Mouse (Mus musculus): ENCODE data around the gene Zfp710. TPM values are rescaled to one million over a fixed set of nuclear protein-coding genes. Genes with fewer than 3 reads are reported as not detected.
A peak's percentile ranks its signal among the peaks of the same experiment; 100 is the strongest.

The Zfp710 gene
- polyA plus RNA-seq, 1 experiment from 2014 or later: 27.9 TPM

GRCm38 (mm10) chr7:80058405-80059063 is 33.9 kb downstream of the Zfp710 start:
- Histone ChIP-seq H3K4me1 (replicated peaks; ENCODE audit: control insufficient read depth, insufficient read depth, low read length) (peaks cover 23% of the 10 kb centered on the region), H3K27me3 (ENCODE audit: control insufficient read depth, insufficient read depth, low read length) (no peaks in the 10 kb centered on the region), H3K9me3 (ENCODE audit: control insufficient read depth, low read length) (no peaks in the 10 kb centered on the region), H3K27ac (ENCODE audit: low read depth, low read length) (peak overlapping the region; percentile 66; the same call in 1 of the 2 replicates), H3K4me2 (ENCODE audit: low read depth, low read length, severe bottlenecking) (no peak overlapping the region), H3K36me3 (ENCODE audit: control insufficient read depth, insufficient read depth, low read length) (no peaks in the 10 kb centered on the region), H3K4me3 (ENCODE audit: low read depth, low read length) (no peak overlapping the region), H3K9ac (ENCODE audit: low read length) (no peak overlapping the region)
- WGBS: 73% methylated on average over 4 of the region's 4 CpGs
- no peak for DNase-seq (ENCODE audit: low spot score)
- ATAC-seq (replicated peaks; ENCODE audit: low FRiP score): no peak

- WGBS: 84% methylated on average over 13 of the region's 13 CpGs
These were observed 34.6 kb downstream of the Zfp710 start for GRCm38 (mm10) chr7:80059064-80059838.

GRCm38 (mm10) chr7:80060012-80060778 is 35.6 kb downstream of the Zfp710 start:
- Histone ChIP-seq H3K4me2 (ENCODE audit: low read depth, low read length, severe bottlenecking) (no peak overlapping the region), H3K27ac (ENCODE audit: low read depth, low read length) (no peak overlapping the region), H3K4me3 (ENCODE audit: low read depth, low read length) (no peak overlapping the region), H3K9me3 (ENCODE audit: control insufficient read depth, low read length) (no peaks in the 10 kb centered on the region), H3K36me3 (ENCODE audit: control insufficient read depth, insufficient read depth, low read length) (no peaks in the 10 kb centered on the region), H3K4me1 (replicated peaks; ENCODE audit: control insufficient read depth, insufficient read depth, low read length) (peaks cover 30% of the 10 kb centered on the region), H3K27me3 (ENCODE audit: control insufficient read depth, insufficient read depth, low read length) (no peaks in the 10 kb centered on the region), H3K9ac (ENCODE audit: low read length) (no peak overlapping the region)
- DNase-seq (ENCODE audit: low spot score): no peak
- ATAC-seq (replicated peaks; ENCODE audit: low FRiP score): no peak
- WGBS: 84% methylated on average over 10 of the region's 10 CpGs

More at GRCm38 (mm10) chr7:80059064-80059838, 34.6 kb downstream of the Zfp710 start:
- H3K36me3 ChIP-seq (ENCODE audit: control insufficient read depth, insufficient read depth, low read length): no peaks in the 10 kb centered on the region
- H3K9me3 ChIP-seq (ENCODE audit: control insufficient read depth, low read length): no peaks in the 10 kb centered on the region
- DNase-seq (ENCODE audit: low spot score) (no peak), ATAC-seq (replicated peaks; ENCODE audit: low FRiP score) (no peak)
- H3K4me2 ChIP-seq (ENCODE audit: low read depth, low read length, severe bottlenecking): no peak overlapping the region
- H3K27ac ChIP-seq (ENCODE audit: low read depth, low read length): no peak overlapping the region
- H3K4me1 ChIP-seq (replicated peaks; ENCODE audit: control insufficient read depth, insufficient read depth, low read length): peaks cover 29% of the 10 kb centered on the region
- H3K4me3 ChIP-seq (ENCODE audit: low read depth, low read length): no peak overlapping the region
- no peak overlapping the region for H3K9ac ChIP-seq (ENCODE audit: low read length)
- H3K27me3 ChIP-seq (ENCODE audit: control insufficient read depth, insufficient read depth, low read length): no peaks in the 10 kb centered on the region

- DNase-seq (ENCODE audit: low spot score) (no peak), ATAC-seq (replicated peaks; ENCODE audit: low FRiP score) (no peak)
- 89% methylated on average over 17 of the region's 17 CpGs for WGBS
- Histone ChIP-seq H3K4me2 (ENCODE audit: low read depth, low read length, severe bottlenecking) (no peak overlapping the region), H3K4me1 (replicated peaks; ENCODE audit: control insufficient read depth, insufficient read depth, low read length) (peaks cover 22% of the 10 kb centered on the region), H3K9me3 (ENCODE audit: control insufficient read depth, low read length) (no peaks in the 10 kb centered on the region), H3K36me3 (ENCODE audit: control insufficient read depth, insufficient read depth, low read length) (no peaks in the 10 kb centered on the region), H3K27ac (ENCODE audit: low read depth, low read length) (no peak overlapping the region), H3K4me3 (ENCODE audit: low read depth, low read length) (no peak overlapping the region), H3K27me3 (ENCODE audit: control insufficient read depth, insufficient read depth, low read length) (no peaks in the 10 kb centered on the region), H3K9ac (ENCODE audit: low read length) (no peak overlapping the region)
These were observed 37.6 kb downstream of the Zfp710 start for GRCm38 (mm10) chr7:80062083-80062826.

DNA sequence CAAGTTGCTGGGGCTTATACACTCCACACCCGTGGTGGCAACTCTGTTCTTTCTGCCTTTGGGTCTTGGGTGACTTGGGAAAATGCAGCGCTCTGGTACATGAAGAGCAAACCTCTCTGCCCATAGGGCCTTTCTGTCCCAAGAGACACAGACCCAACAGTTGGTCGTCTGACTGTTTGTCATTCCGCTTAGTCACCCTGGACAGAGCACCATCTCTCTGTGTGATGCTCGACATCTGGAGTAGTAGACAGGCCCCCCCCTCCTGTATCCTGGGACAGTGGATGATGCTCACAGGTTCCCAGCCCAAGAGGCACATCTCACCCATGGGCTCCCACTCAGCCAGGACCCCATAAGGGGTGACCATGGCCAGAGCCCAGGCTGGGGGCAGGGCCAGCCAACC is 38.6 kb downstream of the Zfp710 start:
- DNase-seq (ENCODE audit: low spot score) (no peak), ATAC-seq (replicated peaks; ENCODE audit: low FRiP score) (peak; percentile 55)
- Histone ChIP-seq H3K27me3 (ENCODE audit: control insufficient read depth, insufficient read depth, low read length) (no peaks in the 10 kb centered on the region), H3K4me1 (replicated peaks; ENCODE audit: control insufficient read depth, insufficient read depth, low read length) (peaks cover 13% of the 10 kb centered on the region), H3K36me3 (ENCODE audit: control insufficient read depth, insufficient read depth, low read length) (no peaks in the 10 kb centered on the region), H3K9ac (ENCODE audit: low read length) (peak overlapping the region; percentile 27), H3K27ac (ENCODE audit: low read depth, low read length) (peak overlapping the region; percentile 64), H3K4me3 (ENCODE audit: low read depth, low read length) (no peak overlapping the region), H3K9me3 (ENCODE audit: control insufficient read depth, low read length) (no peaks in the 10 kb centered on the region), H3K4me2 (ENCODE audit: low read depth, low read length, severe bottlenecking) (peak overlapping the region; percentile 32; the same call in 1 of the 2 replicates)
- WGBS: 67% methylated on average over 5 of the region's 5 CpGs

- Histone ChIP-seq H3K27me3 (ENCODE audit: control insufficient read depth, insufficient read depth, low read length) (no peaks in the 10 kb centered on the region), H3K36me3 (ENCODE audit: control insufficient read depth, insufficient read depth, low read length) (no peaks in the 10 kb centered on the region), H3K27ac (ENCODE audit: low read depth, low read length) (peak overlapping the region; percentile 64), H3K4me1 (replicated peaks; ENCODE audit: control insufficient read depth, insufficient read depth, low read length) (peaks cover 13% of the 10 kb centered on the region), H3K4me2 (ENCODE audit: low read depth, low read length, severe bottlenecking) (peak overlapping the region; percentile 32; the same call in 1 of the 2 replicates), H3K4me3 (ENCODE audit: low read depth, low read length) (no peak overlapping the region), H3K9ac (ENCODE audit: low read length) (peak overlapping the region; percentile 27; the same call in 1 of the 2 replicates), H3K9me3 (ENCODE audit: control insufficient read depth, low read length) (no peaks in the 10 kb centered on the region)
- 53% methylated on average over 15 of the region's 15 CpGs for WGBS
- no peak for ATAC-seq (replicated peaks; ENCODE audit: low FRiP score)
- DNase-seq (ENCODE audit: low spot score): no peak
These were observed 39.5 kb downstream of the Zfp710 start for GRCm38 (mm10) chr7:80063902-80064736.

GRCm38 (mm10) chr7:80065250-80065649 is 40.6 kb downstream of the Zfp710 start:
- Histone ChIP-seq H3K4me1 (replicated peaks; ENCODE audit: control insufficient read depth, insufficient read depth, low read length) (peaks cover 23% of the 10 kb centered on the region), H3K9me3 (ENCODE audit: control insufficient read depth, low read length) (no peaks in the 10 kb centered on the region), H3K4me3 (ENCODE audit: low read depth, low read length) (no peak overlapping the region), H3K9ac (ENCODE audit: low read length) (no peak overlapping the region), H3K4me2 (ENCODE audit: low read depth, low read length, severe bottlenecking) (no peak overlapping the region), H3K27me3 (ENCODE audit: control insufficient read depth, insufficient read depth, low read length) (no peaks in the 10 kb centered on the region), H3K36me3 (ENCODE audit: control insufficient read depth, insufficient read depth, low read length) (no peaks in the 10 kb centered on the region), H3K27ac (ENCODE audit: low read depth, low read length) (no peak overlapping the region)
- ATAC-seq (replicated peaks; ENCODE audit: low FRiP score): no peak
- 78% methylated on average over 3 of the region's 3 CpGs for WGBS
- DNase-seq (ENCODE audit: low spot score): no peak

Measured in forebrain, embryonic 11.5 days (tissue).